Mouse (Mus musculus) embryonic stem cell, embryonic (primary cell): ENCODE results near the gene Abcg1.

Source experiments
- CTCF ChIA-PET, 4 experiments: fragments of 300-600 bp in 2 of 4; fragments of 350-600 bp in 2 of 4; sonication (Branson Sonifier 250); formaldehyde crosslinking; loops; one replicate each; lab custom pipeline; 2022; ENCODE audit warnings: inconsistent platforms in 2 of 4; lab: Charles Lee
- POLR2A ChIA-PET, 4 experiments: fragments of 300-600 bp in 2 of 4; fragments of 350-600 bp in 2 of 4; sonication (Branson Sonifier 250); formaldehyde crosslinking; loops; one replicate each; lab custom pipeline; 2022; ENCODE audit warnings: antibody characterized with exemption in 4 of 4, inconsistent platforms in 1 of 4; lab: Charles Lee

The Abcg1 gene

GRCm38 (mm10) chr17:31088711-31089110, 31.2 kb downstream of the Abcg1 start:
- CTCF ChIA-PET, result interaction anchor here (0.5 to 1.7 kb wide), 14 partner anchors 11 to 487 kb away, joined by 3 to 7 read pairs (median 3); partner anchors contain the start of gene Glp1r (in 1 of the 4)

GRCm38 (mm10) chr17:31089848-31090247, 32.4 kb downstream of the Abcg1 start:
- ChIA-PET POLR2A (no interaction called here), CTCF (interaction anchor here in 2 of 4 experiments (1.2 to 1.3 kb wide), 3 partner anchors 28 to 72 kb away, joined by 3 read pairs; no protein-coding TSS in a partner anchor)

More at GRCm38 (mm10) chr17:31088711-31089110, 31.2 kb downstream of the Abcg1 start:
- POLR2A ChIA-PET, result interaction anchor here in 2 of 4 experiments (0.6 to 1.8 kb wide), 6 partner anchors 11 to 30 kb away, joined by 3 to 5 read pairs (median 3); no protein-coding TSS in a partner anchor

- ChIA-PET POLR2A (interaction anchor here in 2 of 4 experiments (0.6 to 1.0 kb wide), 5 partner anchors 12 to 1311 kb away, joined by 3 to 8 read pairs (median 3); no protein-coding TSS in a partner anchor), CTCF (interaction anchor here in 3 of 4 experiments (0.6 to 1.3 kb wide), 7 partner anchors 13 to 372 kb away, joined by 3 to 6 read pairs (median 3); no protein-coding TSS in a partner anchor)
Observed at GRCm38 (mm10) chr17:31091023-31091735, 33.7 kb downstream of the Abcg1 start.

- POLR2A ChIA-PET, result interaction anchor here in 3 of 4 experiments (0.5 to 0.7 kb wide), 5 partner anchors 10 to 1188 kb away, joined by 3 to 4 read pairs (median 3); no protein-coding TSS in a partner anchor
- CTCF ChIA-PET, result interaction anchor here in 1 of 4 experiments (0.5 kb wide), 1 partner anchor 283 kb away, joined by 3 read pairs; no protein-coding TSS in a partner anchor
Observed at GRCm38 (mm10) chr17:31094781-31095180, 37.3 kb downstream of the Abcg1 start.

GRCm38 (mm10) chr17:31095570-31095969, 38.1 kb downstream of the Abcg1 start:
- ChIA-PET CTCF (interaction anchor here in 1 of 4 experiments (0.5 kb wide), 1 partner anchor 282 kb away, joined by 3 read pairs; no protein-coding TSS in a partner anchor), POLR2A (interaction anchor here in 2 of 4 experiments (0.6 kb wide), 2 partner anchors 11 to 1187 kb away, joined by 3 to 4 read pairs; no protein-coding TSS in a partner anchor)

- CTCF ChIA-PET, result no interaction called here
- POLR2A ChIA-PET, result interaction anchor here in 1 of 4 experiments (0.6 kb wide), 1 partner anchor 16 kb away, joined by 5 read pairs; no protein-coding TSS in a partner anchor
Observed at GRCm38 (mm10) chr17:31096893-31097292, 39.4 kb downstream of the Abcg1 start.

- ChIA-PET POLR2A (no interaction called here), CTCF (no interaction called here)
Observed at GRCm38 (mm10) chr17:31098788-31099187, 41.3 kb downstream of the Abcg1 start.

GRCm38 (mm10) chr17:31103007-31103570, 45.6 kb downstream of the Abcg1 start:
- ChIA-PET CTCF (interaction anchor here in 1 of 4 experiments (0.9 kb wide), 1 partner anchor 45 kb away, joined by 3 read pairs; the partner anchor contains the start of gene Abcg1), POLR2A (interaction anchor here in 2 of 4 experiments (1.0 to 1.2 kb wide), 2 partner anchors 9 to 10 kb away, joined by 3 read pairs; no protein-coding TSS in a partner anchor)

- CTCF ChIA-PET, result no interaction called here
- POLR2A ChIA-PET, result interaction anchor here in 1 of 4 experiments (1.2 kb wide), 1 partner anchor 10 kb away, joined by 3 read pairs; no protein-coding TSS in a partner anchor
Observed at GRCm38 (mm10) chr17:31103823-31104222, 46.3 kb downstream of the Abcg1 start.

GRCm38 (mm10) chr17:31108388-31108787, 50.9 kb downstream of the Abcg1 start:
- CTCF ChIA-PET, result interaction anchor here in 3 of 4 experiments (1.1 to 2.2 kb wide), 7 partner anchors 10 to 146 kb away, joined by 3 to 7 read pairs (median 4); partner anchors contain the start of gene Abcg1 (in 1 of the 3)
- POLR2A ChIA-PET, result interaction anchor here in 1 of 4 experiments (0.6 kb wide), 1 partner anchor 9 kb away, joined by 3 read pairs; no protein-coding TSS in a partner anchor

- ChIA-PET CTCF (interaction anchor here in 3 of 4 experiments (0.5 to 1.6 kb wide), 5 partner anchors 9 to 218 kb away, joined by 3 to 10 read pairs (median 3); no protein-coding TSS in a partner anchor), POLR2A (interaction anchor here in 3 of 4 experiments (0.5 to 1.1 kb wide), 7 partner anchors 10 to 190 kb away, joined by 3 to 5 read pairs (median 3); partner anchors contain the start of gene Abcg1 (in 1 of the 3))
Observed at GRCm38 (mm10) chr17:31113191-31113856, 55.8 kb downstream of the Abcg1 start.

- POLR2A ChIA-PET, result interaction anchor here in 2 of 4 experiments (1.0 to 1.5 kb wide), 3 partner anchors 47 to 59 kb away, joined by 3 to 5 read pairs (median 4); partner anchors contain the start of gene Abcg1 (in 1 of the 2)
- CTCF ChIA-PET, result interaction anchor here in 1 of 4 experiments (1.6 to 7.3 kb wide), 2 partner anchors 70 to 97 kb away, joined by 3 to 79 read pairs; no protein-coding TSS in a partner anchor
Observed at GRCm38 (mm10) chr17:31116063-31116462, 58.6 kb downstream of the Abcg1 start.

GRCm38 (mm10) chr17:31117946-31118345, 60.5 kb downstream of the Abcg1 start:
- ChIA-PET CTCF (interaction anchor here (0.5 to 7.3 kb wide), 30 partner anchors 9 to 240 kb away, joined by 3 to 79 read pairs (median 3); partner anchors contain the start of gene Abcg1 (in 2 of the 4)), POLR2A (interaction anchor here in 3 of 4 experiments (0.6 to 1.6 kb wide), 7 partner anchors 9 to 490 kb away, joined by 3 to 4 read pairs (median 4); no protein-coding TSS in a partner anchor)

GRCm38 (mm10) chr17:31119429-31119828, 62.0 kb downstream of the Abcg1 start:
- CTCF ChIA-PET, result interaction anchor here (0.5 to 7.3 kb wide), 62 partner anchors 8 to 852 kb away, joined by 3 to 79 read pairs (median 4); partner anchors contain the start of genes Abcg1 (in 2 of the 4) and Tff3 (in 1 of the 4)
- POLR2A ChIA-PET, result interaction anchor here (0.5 to 1.6 kb wide), 10 partner anchors 27 to 908 kb away, joined by 3 to 5 read pairs (median 3); no protein-coding TSS in a partner anchor

GRCm38 (mm10) chr17:31121975-31122374, 64.5 kb downstream of the Abcg1 start:
- ChIA-PET POLR2A (interaction anchor here in 3 of 4 experiments (0.6 to 1.7 kb wide), 6 partner anchors 10 to 543 kb away, joined by 3 to 5 read pairs (median 3); no protein-coding TSS in a partner anchor), CTCF (interaction anchor here (0.5 to 7.3 kb wide), 66 partner anchors 9 to 1069 kb away, joined by 3 to 79 read pairs (median 4); partner anchors contain the start of genes Abcg1 (in 1 of the 4) and Rsph1 (in 1 of the 4))

- POLR2A ChIA-PET, result interaction anchor here in 1 of 4 experiments (0.6 kb wide), 1 partner anchor 34 kb away, joined by 8 read pairs; no protein-coding TSS in a partner anchor
- CTCF ChIA-PET, result interaction anchor here (0.6 to 1.9 kb wide), 9 partner anchors 12 to 1387 kb away, joined by 3 to 18 read pairs (median 3); no protein-coding TSS in a partner anchor
Observed at GRCm38 (mm10) chr17:31125548-31126266, 68.2 kb downstream of the Abcg1 start.
